Mouse (Mus musculus): Measurements from ENCODE around the gene Ndufs3.

DNA sequence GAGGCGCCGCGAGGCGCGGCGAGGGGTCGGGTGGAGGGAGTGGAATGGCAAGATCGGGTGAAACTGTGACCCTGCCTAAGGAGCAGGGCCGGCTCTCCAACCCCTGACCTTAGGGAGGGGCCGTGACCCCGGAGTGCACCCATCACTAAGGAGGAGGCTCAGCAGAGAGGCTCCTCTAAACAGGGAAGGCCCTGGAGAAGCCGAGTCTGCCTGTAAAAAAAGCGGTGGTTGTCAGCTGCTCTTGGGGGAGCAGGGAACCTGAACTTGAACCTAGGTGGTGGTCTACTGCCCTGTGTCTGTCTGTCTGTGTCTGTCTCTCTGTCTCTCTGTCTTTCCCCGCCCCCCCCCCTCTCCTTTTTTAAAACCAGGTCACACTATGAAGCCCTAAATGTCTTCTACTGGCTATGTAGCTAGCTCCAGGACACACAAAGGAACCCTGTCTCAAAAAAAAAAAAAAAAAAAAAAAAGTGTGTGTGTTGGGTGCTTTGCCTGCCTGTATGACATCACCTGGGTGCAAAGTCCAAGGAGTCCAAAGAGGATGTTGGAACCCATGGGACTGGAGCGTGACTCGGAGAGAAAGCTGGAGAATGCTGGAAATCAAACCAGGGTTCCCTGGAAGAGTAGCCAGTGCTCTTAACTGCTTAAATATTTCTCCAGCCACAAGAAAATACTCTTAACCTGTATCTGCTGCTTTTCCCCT lies 13.5 kb upstream of the Ndufs3 start:
- TF ChIP-seq TAL1 (IDR thresholded peaks at IDR 0.05; ENCODE audit: low read length) (no peak), GATA1 (IDR thresholded peaks at IDR 0.05; ENCODE audit: low read length) (no peak)

All from erythroblast, embryonic 14.5 days (primary cell).